Mouse (Mus musculus) intestine, embryonic 15.5 days (tissue): Measurements from ENCODE around the gene Ap1s2. TPM values are rescaled to one million over a fixed set of nuclear protein-coding genes. Genes with fewer than 3 reads are reported as not detected.

Source experiments
- ATAC-seq: fragments of 200-750 bp; cut with Nextera tagmentation; 2 replicates; pipeline ENCODE4 v1.8.0; 2017; ENCODE audit warnings: moderate TSS enrichment, moderate library complexity
- H3K27ac ChIP-seq: fragments of 300-500 bp; sonication (generic); 2 replicates; pipeline ENCODE4 v1.5.1; 2015; ENCODE audit warnings: mild to moderate bottlenecking, inconsistent platforms
- H3K27me3 ChIP-seq: fragments of 300-500 bp; sonication (generic); replicated peaks from 2 replicates; pipeline ENCODE4 v1.6.1; 2015; ENCODE audit warnings: inconsistent platforms
- H3K36me3 ChIP-seq: fragments of 300-500 bp; sonication (generic); 2 replicates; pipeline ENCODE4 v1.6.1; 2015; ENCODE audit warnings: inconsistent platforms
- H3K4me1 ChIP-seq: fragments of 300-500 bp; sonication (generic); replicated peaks from 2 replicates; pipeline ENCODE4 v1.6.1; 2015; ENCODE audit warnings: inconsistent platforms
- H3K4me2 ChIP-seq: fragments of 300-500 bp; sonication (generic); replicated peaks from 2 replicates; pipeline ENCODE4 v1.6.1; 2015; ENCODE audit warnings: mild to moderate bottlenecking, inconsistent platforms
- H3K4me3 ChIP-seq: fragments of 300-500 bp; sonication (generic); replicated peaks from 2 replicates; pipeline ENCODE4 v1.5.1; 2015; ENCODE audit warnings: inconsistent platforms
- H3K9ac ChIP-seq: fragments of 300-500 bp; sonication (generic); 2 replicates; pipeline ENCODE4 v1.6.1; 2015; ENCODE audit warnings: inconsistent platforms
- H3K9me3 ChIP-seq: fragments of 300-500 bp; sonication (generic); 2 replicates; pipeline ENCODE4 v1.6.1; 2016; ENCODE audit warnings: inconsistent platforms
- WGBS: fragments of 180-500 bp; shearing (Covaris S2); methylation state at CpG from one replicate; pipeline ENCODE4 v1.1.7; 2015; 5-methylcytosine and 5-hydroxymethylcytosine counted together
- polyA plus RNA-seq: library from polyadenylated mRNA; unstranded; fragments of >200 nt; fragmentation: Nextera tagmentation; extraction: Ambion mirVana; gene quantifications from 2 replicates; pipeline ENCODE4 v1.2.1, GENCODE M21; 2015

The Ap1s2 gene
- polyA plus RNA-seq, 1 experiment from 2014 or later, result 24.2 TPM

DNA sequence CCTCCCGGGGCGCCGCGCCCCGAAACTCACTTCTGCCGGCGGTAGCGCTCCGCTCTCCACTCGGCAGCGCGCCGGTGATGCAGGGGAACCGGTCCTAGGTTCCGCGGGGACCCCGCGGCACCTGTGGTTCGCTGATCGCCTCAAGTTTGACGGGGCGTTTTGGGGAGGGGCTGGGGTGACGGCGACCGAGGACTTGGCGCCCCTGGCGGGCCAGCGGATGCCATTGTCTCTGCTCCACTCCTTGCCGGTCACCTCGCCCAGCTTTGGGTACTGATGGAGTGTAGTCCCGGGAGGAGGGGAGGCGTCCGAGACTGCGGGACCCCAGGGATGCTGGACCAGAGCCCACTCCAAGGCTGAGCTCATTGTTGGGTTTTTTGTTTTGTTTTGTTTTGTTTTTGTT, 564 bp downstream of the Ap1s2 start:
- 15% methylated on average over 28 of the region's 34 CpGs for WGBS
- H3K9me3 ChIP-seq, result no peaks in the 10 kb centered on the region
- peak overlapping the region; percentile 58 for H3K4me2 ChIP-seq
- peak overlapping the region; percentile 46 for H3K9ac ChIP-seq
- H3K27ac ChIP-seq, result 0 out of 2 replicates have a peak overlapping the region, but pooled peaks have one; percentile 36
- no peaks in the 10 kb centered on the region for H3K27me3 ChIP-seq
- H3K36me3 ChIP-seq, result no peaks in the 10 kb centered on the region
- H3K4me1 ChIP-seq, result no peaks in the 10 kb centered on the region
- peak overlapping the region; percentile 59 for H3K4me3 ChIP-seq
- ATAC-seq, result peak; percentile 30

GRCm38 (mm10) chrX:163912791-163913190, 4.0 kb downstream of the Ap1s2 start:
- Histone ChIP-seq H3K27ac (no peak overlapping the region), H3K27me3 (no peaks in the 10 kb centered on the region), H3K36me3 (no peaks in the 10 kb centered on the region), H3K4me3 (no peak overlapping the region), H3K4me1 (no peaks in the 10 kb centered on the region), H3K9me3 (no peaks in the 10 kb centered on the region), H3K4me2 (no peak overlapping the region), H3K9ac (no peak overlapping the region)
- ATAC-seq, result no peak

- no peaks in the 10 kb centered on the region for H3K36me3 ChIP-seq
- ATAC-seq, result no peak
- no peak overlapping the region for H3K9ac ChIP-seq
- no peaks in the 10 kb centered on the region for H3K9me3 ChIP-seq
- no peaks in the 10 kb centered on the region for H3K4me1 ChIP-seq
- no peak overlapping the region for H3K4me2 ChIP-seq
- H3K27me3 ChIP-seq, result no peaks in the 10 kb centered on the region; the same call in 1 of the 2 replicates
- no peak overlapping the region for H3K4me3 ChIP-seq
- no peak overlapping the region for H3K27ac ChIP-seq
Observed at GRCm38 (mm10) chrX:163929550-163929949, 20.7 kb downstream of the Ap1s2 start.

GRCm38 (mm10) chrX:163934731-163935130, 25.9 kb downstream of the Ap1s2 start:
- H3K36me3 ChIP-seq, result no peaks in the 10 kb centered on the region
- 87% methylated on average over 8 of the region's 8 CpGs for WGBS
- no peak overlapping the region for H3K4me2 ChIP-seq

GRCm38 (mm10) chrX:163938587-163938986, 29.8 kb downstream of the Ap1s2 start:
- Histone ChIP-seq H3K27me3 (no peaks in the 10 kb centered on the region; the same call in 1 of the 2 replicates), H3K9me3 (no peaks in the 10 kb centered on the region), H3K9ac (no peak overlapping the region), H3K4me2 (no peak overlapping the region), H3K4me3 (no peak overlapping the region), H3K4me1 (no peaks in the 10 kb centered on the region), H3K36me3 (no peaks in the 10 kb centered on the region), H3K27ac (no peak overlapping the region)
- ATAC-seq, result no peak
- 90% methylated on average over 6 of the region's 6 CpGs for WGBS

More at GRCm38 (mm10) chrX:163934731-163935130, 25.9 kb downstream of the Ap1s2 start:
- Histone ChIP-seq H3K27ac (no peak overlapping the region), H3K9me3 (no peaks in the 10 kb centered on the region), H3K27me3 (no peaks in the 10 kb centered on the region; the same call in 1 of the 2 replicates), H3K9ac (no peak overlapping the region), H3K4me1 (no peaks in the 10 kb centered on the region), H3K4me3 (no peak overlapping the region)
- ATAC-seq, result no peak

GRCm38 (mm10) chrX:163944381-163944780, 35.6 kb downstream of the Ap1s2 start:
- H3K4me3 ChIP-seq, result no peak overlapping the region
- no peak overlapping the region for H3K9ac ChIP-seq
- no peaks in the 10 kb centered on the region for H3K36me3 ChIP-seq
- no peaks in the 10 kb centered on the region for H3K9me3 ChIP-seq
- H3K4me1 ChIP-seq, result no peaks in the 10 kb centered on the region
- ATAC-seq, result no peak
- WGBS, result 89% methylated on average over 3 of the region's 3 CpGs
- H3K4me2 ChIP-seq, result no peak overlapping the region
- H3K27ac ChIP-seq, result no peak overlapping the region
- no peaks in the 10 kb centered on the region for H3K27me3 ChIP-seq

GRCm38 (mm10) chrX:163951618-163952017, 42.8 kb downstream of the Ap1s2 start:
- ATAC-seq, result no peak
- WGBS, result 55% methylated on average over 1 of the region's 1 CpGs
- no peak overlapping the region for H3K9ac ChIP-seq
- H3K4me2 ChIP-seq, result no peak overlapping the region
- no peaks in the 10 kb centered on the region for H3K36me3 ChIP-seq
- H3K9me3 ChIP-seq, result no peaks in the 10 kb centered on the region
- H3K4me3 ChIP-seq, result no peak overlapping the region
- no peak overlapping the region for H3K27ac ChIP-seq
- no peaks in the 10 kb centered on the region for H3K27me3 ChIP-seq
- no peaks in the 10 kb centered on the region for H3K4me1 ChIP-seq

DNA sequence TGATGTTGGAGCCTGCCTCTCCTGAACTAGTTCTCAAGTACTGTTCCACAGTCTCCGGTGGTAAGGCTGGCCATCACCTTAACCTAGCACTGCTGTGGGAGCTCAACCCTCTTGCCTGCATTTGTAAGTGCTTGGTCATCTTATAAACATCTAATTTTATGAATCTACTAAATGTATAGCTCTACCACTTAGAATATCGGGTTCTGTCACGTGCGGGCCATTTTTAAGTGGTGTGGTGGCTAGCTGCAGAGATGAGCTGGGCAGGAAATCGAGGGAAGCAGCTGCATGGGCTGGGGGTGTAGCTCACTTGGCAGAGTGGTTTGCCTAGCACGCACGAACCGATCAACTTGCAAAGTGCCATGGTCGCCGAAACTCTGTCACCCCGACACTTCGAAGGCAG, 48.6 kb downstream of the Ap1s2 start:
- Histone ChIP-seq H3K27me3 (no peaks in the 10 kb centered on the region), H3K4me3 (peak overlapping the region; percentile 61), H3K36me3 (no peaks in the 10 kb centered on the region), H3K4me1 (no peaks in the 10 kb centered on the region), H3K9ac (peak overlapping the region; percentile 79), H3K4me2 (peak overlapping the region; percentile 55), H3K27ac (peak overlapping the region; percentile 97), H3K9me3 (no peaks in the 10 kb centered on the region)
- 32% methylated on average over 12 of the region's 12 CpGs for WGBS
- ATAC-seq, result no peak; the same call in 1 of the 2 replicates

DNA sequence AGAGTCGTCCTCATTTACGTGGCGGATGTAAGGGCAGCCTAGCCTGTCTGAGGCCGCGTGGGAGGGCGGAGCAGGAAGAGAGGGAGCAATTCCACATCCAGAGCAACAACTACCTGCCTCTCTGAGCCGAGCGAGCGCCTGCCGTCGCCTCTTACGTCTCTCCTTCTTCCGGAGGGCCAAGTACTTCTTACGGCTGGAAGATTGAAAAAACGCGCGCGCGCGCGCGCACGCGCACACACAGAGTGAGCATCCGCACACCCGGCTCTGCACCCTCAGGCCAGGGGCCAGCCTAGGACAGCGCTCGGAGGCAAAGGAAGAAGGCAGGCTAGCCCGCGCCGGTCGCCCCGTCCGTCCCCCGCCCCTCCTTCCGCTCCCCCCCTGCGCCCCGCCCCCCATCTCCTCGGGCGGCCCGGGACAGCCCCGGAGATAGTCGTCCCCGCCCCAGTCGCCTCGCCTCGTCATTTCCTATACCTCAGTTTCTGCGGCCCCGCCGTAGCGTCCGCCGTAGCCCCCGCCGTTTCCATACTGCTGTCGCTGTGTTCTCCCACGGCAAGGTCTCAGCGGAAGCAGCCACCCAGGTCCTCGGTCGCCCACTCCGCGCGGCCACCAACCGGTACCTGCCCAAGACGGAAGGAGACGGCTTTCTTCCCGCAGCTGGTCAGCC, 49.1 kb downstream of the Ap1s2 start:
- Histone ChIP-seq H3K4me2 (peak overlapping the region; percentile 55), H3K4me1 (no peaks in the 10 kb centered on the region), H3K4me3 (peak overlapping the region; percentile 61), H3K9me3 (no peaks in the 10 kb centered on the region), H3K27ac (peak overlapping the region; percentile 97), H3K9ac (peak overlapping the region; percentile 79), H3K27me3 (no peaks in the 10 kb centered on the region), H3K36me3 (no peaks in the 10 kb centered on the region)
- peak; percentile 96 for ATAC-seq
- 12% methylated on average over 42 of the region's 67 CpGs for WGBS

- WGBS, result 20% methylated on average over 29 of the region's 29 CpGs
- Histone ChIP-seq H3K4me2 (peak within 1 kb of the TSS; percentile 55), H3K9me3 (no peaks in the 10 kb centered on the region), H3K27me3 (no peaks in the 10 kb centered on the region), H3K36me3 (no peaks in the 10 kb centered on the region), H3K4me1 (no peaks in the 10 kb centered on the region), H3K9ac (peak within 1 kb of the TSS; percentile 79), H3K27ac (peak within 1 kb of the TSS; percentile 97), H3K4me3 (peak within 1 kb of the TSS; percentile 61)
- peak; percentile 97 for ATAC-seq
Observed at GRCm38 (mm10) chrX:163958467-163958875, 49.7 kb downstream of the Ap1s2 start, which contains the start of gene Zrsr2. Gene Zrsr2, minus strand, starts transcription at chrX:163958661.

GRCm38 (mm10) chrX:163981092-163981491, 72.3 kb downstream of the Ap1s2 start:
- H3K27me3 ChIP-seq, result no peaks in the 10 kb centered on the region
- no peaks in the 10 kb centered on the region for H3K4me1 ChIP-seq
- no peak for ATAC-seq
- WGBS, result 85% methylated on average over 1 of the region's 1 CpGs
- H3K36me3 ChIP-seq, result no peaks in the 10 kb centered on the region
- no peak overlapping the region for H3K4me2 ChIP-seq
- no peak overlapping the region for H3K4me3 ChIP-seq
- H3K9ac ChIP-seq, result no peak overlapping the region
- H3K9me3 ChIP-seq, result no peaks in the 10 kb centered on the region
- no peak overlapping the region for H3K27ac ChIP-seq

DNA sequence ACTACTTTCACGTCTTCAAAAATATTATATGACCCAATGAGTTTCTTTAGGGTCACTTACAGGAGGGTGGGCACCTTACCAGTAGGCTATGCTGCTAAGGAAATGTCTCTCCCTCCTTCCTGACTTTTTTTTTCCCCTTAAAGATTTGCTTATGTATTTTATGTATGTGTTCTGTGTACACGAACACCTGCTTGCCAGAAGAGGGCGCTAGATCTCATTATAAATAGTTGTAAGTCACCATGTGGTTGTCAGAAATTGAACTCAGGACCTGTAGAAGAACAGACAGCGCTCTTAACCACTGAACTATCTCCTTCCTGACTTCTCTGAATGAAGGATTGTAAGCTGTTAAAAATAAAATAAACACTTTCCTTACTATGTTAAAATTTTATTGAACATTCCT, 72.7 kb downstream of the Ap1s2 start:
- Histone ChIP-seq H3K9me3 (no peaks in the 10 kb centered on the region), H3K36me3 (no peaks in the 10 kb centered on the region), H3K27ac (no peak overlapping the region), H3K9ac (no peak overlapping the region), H3K4me3 (no peak overlapping the region), H3K4me2 (no peak overlapping the region), H3K4me1 (no peaks in the 10 kb centered on the region), H3K27me3 (no peaks in the 10 kb centered on the region)
- ATAC-seq, result no peak
- 49% methylated on average over 4 of the region's 4 CpGs for WGBS

GRCm38 (mm10) chrX:163982129-163982528, 73.3 kb downstream of the Ap1s2 start:
- Histone ChIP-seq H3K27me3 (no peaks in the 10 kb centered on the region), H3K4me3 (no peak overlapping the region), H3K36me3 (no peaks in the 10 kb centered on the region), H3K9ac (no peak overlapping the region), H3K9me3 (no peaks in the 10 kb centered on the region), H3K4me1 (no peaks in the 10 kb centered on the region), H3K27ac (no peak overlapping the region), H3K4me2 (no peak overlapping the region)
- ATAC-seq, result no peak
- 70% methylated on average over 6 of the region's 6 CpGs for WGBS
